Mouse (Mus musculus): ENCODE measurements around the gene Hmox1.

Hmox1 gene

DNA sequence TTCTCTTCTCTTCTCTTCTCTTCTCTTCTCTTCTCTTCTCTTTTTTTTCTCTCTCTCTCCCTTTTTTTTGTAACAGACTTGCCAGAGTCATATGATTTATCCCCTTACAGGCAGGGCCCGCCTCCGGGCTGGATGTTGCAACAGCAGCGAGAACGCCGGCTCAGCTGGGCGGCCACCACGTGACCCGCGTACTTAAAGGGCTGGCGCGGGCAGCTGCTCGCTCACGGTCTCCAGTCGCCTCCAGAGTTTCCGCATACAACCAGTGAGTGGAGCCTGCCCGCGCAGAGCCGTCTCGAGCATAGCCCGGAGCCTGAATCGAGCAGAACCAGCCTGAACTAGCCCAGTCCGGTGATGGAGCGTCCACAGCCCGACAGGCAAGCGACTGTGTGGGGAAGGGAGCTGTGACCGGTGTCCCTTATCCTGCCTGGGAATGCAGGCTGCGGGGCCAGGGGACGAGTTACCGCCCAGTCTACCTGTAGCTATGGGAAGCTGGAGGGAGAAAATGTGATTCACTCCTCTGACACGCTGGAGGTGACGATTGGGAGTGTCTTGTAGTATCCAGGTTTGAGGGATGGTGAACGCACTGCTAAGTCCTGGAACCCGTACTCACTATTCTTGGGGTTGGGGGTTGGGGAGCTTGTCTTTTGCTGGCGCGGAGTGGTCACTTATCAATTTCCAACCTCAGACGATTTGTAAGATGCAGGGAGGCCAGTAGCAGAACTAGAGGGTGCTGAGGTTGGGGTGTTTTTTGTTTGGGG is at the start of gene Hmox1:
TSS of gene Hmox1 (plus strand) at position 223 of the 758 bp plus-strand sequence.
- peak; percentile 93 for DNase-seq (ENCODE audit: low spot score)

GRCm38 (mm10) chr8:75046303-75046702 is 47.1 kb upstream of the Hmox1 start:
- no peak for DNase-seq (ENCODE audit: low spot score)

DNA sequence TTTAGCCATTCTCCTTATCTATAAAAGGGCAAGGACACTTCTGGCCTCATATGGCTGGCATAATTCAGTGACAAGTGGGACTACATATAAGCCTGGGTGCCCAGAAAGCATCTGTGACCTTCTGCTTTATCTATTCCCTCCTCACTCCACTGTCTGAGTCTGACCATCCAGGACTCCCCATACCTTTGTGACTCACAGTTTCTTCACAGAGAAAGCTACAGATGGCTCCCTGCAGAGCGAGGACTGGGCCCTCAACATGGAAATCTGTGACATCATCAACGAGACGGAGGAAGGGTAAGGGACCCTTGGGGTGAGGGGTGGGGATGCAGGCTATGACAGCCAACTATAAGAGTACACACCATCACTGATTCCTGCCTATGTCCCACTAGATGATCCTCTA is 45.6 kb upstream of the Hmox1 start:
- no peak for DNase-seq (ENCODE audit: low spot score)

GRCm38 (mm10) chr8:75053342-75053741 is 40.1 kb upstream of the Hmox1 start:
- DNase-seq (ENCODE audit: low spot score), result no peak

- DNase-seq (ENCODE audit: low spot score), result no peak
Measured at GRCm38 (mm10) chr8:75055673-75056072, 37.7 kb upstream of the Hmox1 start.

- DNase-seq (ENCODE audit: low spot score), result no peak
Measured at GRCm38 (mm10) chr8:75060022-75060421, 33.4 kb upstream of the Hmox1 start.

DNA sequence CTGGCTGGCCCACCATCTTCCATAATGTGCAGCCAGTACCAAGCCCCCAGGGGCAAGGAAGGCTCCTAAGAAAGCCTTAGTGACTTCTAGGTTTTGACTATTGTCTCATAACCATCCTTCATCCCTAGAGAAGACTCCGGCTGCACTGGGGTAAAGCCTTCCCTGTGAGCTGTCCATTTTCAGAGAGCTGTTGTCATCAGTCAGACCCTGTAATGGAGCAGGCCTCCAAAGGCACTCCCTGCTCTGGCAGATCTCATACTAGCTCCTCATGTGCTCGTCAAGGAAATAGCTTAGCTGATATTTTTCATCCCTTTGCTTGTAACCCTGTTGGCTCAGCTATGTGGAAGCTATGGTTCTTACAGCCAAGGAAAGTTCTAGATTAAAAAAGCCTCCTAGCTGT is 32.6 kb upstream of the Hmox1 start:
- DNase-seq (ENCODE audit: low spot score), result no peak

- DNase-seq (ENCODE audit: low spot score), result no peak
Measured at GRCm38 (mm10) chr8:75063290-75063689, 30.1 kb upstream of the Hmox1 start.

DNA sequence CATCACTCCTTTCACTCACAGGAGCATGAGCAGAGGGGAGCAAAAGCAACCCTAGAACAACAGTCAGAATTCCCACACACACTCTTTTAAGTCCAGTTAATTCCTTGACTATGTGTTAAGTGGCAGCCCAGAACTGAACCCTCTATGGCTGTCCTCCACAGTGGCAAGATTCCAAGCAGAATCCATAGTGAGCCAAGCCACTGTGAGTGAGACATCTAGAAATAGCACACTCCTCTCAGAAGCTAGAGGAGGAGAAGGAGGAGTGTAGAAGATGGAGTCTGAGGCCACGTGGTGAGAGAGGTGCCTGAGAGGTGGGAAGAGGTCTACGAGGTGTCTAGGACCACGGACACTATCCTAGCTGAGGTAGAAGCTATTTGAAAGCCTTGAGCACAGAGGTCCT is 28.6 kb upstream of the Hmox1 start:
- DNase-seq (ENCODE audit: low spot score), result no peak

- no peak for DNase-seq (ENCODE audit: low spot score)
Measured at GRCm38 (mm10) chr8:75067287-75067686, 26.1 kb upstream of the Hmox1 start.

- no peak for DNase-seq (ENCODE audit: low spot score)
Measured at GRCm38 (mm10) chr8:75070297-75070696, 23.1 kb upstream of the Hmox1 start.

DNA sequence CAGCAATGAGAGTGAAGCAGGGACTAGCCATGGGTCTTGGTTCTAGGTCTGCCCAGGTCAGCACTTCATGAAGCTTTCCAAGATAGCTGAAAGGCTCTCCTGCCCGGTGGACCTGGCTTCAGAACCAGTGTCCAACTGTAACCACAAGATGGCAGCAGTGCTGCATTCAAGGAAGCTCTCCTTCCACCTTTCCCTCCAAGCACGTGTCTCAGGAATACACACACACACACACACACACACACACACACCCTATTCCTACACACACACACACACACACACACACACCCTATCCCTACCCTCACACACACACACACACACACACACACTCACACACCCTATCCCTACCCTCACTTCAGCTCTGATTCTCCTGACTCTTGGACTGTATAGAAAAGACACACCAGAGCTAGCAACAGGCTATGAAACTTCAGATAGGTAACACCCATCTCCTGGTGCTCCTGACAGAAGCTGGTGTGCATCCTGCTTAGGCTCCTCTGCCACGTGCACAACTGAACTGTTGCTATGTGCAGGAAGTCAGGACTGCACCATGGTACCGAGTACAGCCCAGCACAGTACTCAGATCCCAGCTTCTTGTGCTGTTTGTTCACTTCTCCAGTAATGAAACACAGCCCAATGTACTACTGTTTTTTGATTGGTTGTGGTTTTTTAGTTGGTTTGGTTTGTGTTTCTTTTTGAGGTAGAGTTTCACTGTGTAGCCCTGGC is 21.6 kb upstream of the Hmox1 start:
- peak; percentile 88 for DNase-seq (ENCODE audit: low spot score)

GRCm38 (mm10) chr8:75074876-75075275 is 18.5 kb upstream of the Hmox1 start:
- no peak for DNase-seq (ENCODE audit: low spot score)

DNA sequence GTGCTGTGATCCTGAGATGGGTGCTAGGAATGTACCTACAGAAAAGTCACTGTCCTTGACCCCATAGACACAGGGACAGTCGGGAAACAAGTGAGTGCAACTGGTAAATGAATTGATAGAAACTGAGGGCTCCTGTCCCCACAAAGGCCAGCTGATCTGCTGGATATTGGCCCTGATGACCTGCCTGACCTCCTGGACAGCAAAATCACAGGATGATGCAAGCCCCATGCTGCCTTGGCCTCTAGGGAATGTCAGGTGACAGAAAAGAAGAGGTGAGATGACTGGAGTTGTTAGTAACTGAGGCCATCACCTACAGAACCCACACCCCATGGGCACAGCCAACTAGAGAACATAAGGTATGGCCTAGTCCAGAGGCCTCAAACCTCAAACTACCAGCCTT is 15.2 kb upstream of the Hmox1 start:
- no peak for DNase-seq (ENCODE audit: low spot score)

- no peak for DNase-seq (ENCODE audit: low spot score)
Measured at GRCm38 (mm10) chr8:75078851-75079250, 14.6 kb upstream of the Hmox1 start.

DNA sequence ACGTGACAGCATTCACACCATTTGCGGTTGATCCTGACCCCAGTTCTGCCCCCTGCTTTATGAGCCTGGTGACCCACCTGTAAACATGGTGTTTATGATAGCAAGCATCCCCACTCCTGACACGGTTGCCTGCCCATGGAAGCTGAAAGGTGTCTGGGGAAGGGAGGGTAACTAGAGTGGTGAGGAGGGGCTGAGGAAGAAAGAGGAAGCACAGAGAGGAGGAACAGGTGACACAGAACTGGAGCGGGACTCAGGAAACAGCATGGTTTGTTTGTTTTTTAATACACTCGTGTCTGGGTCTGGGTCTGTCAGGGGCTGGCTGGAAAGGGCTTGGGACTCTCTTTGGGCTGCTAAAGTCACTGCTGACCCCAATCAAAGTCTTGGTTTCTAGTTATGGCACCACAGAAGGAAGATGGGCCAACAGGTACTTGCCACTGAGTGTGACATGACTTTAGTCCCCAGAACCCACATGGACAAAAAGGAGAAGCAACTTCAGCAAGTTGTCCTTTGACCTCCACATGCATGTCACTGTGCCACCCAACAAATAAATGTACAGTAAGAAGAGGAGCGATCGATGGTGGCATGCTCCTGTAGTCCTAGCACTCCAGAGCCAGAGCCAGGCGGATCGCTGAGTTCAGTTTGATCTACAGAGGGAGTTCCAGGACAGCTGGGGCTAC is 11.9 kb upstream of the Hmox1 start:
- DNase-seq (ENCODE audit: low spot score), result no peak

DNA sequence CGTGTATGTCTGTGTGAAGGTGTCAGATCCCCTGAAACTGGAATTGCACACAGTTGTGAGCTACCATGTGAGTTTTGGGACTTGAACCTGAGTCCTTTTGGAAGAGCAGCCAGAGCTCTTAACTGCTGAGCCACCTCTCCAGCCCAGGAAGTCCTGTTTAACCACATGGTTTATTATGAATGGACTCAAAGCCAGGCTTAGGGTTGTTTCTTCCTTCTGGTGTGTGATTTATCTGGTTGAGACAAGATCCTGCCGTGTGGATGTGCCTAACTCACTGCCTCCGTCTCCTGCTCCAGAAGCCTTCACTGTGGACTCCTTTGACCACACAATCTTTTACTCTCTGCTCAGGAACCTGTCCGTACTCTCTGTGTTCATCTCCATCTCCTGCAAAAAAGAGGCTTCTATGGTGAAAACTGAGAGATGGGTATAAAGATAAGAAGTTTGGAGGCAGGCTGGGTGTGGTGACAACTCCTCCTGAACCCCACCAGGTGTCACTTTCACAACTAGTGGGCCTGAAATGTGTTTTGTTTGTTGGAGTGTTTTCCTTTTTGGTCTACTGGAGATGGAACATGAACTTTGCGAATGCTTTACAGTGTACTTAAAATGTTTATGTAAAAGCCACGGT is 11.1 kb upstream of the Hmox1 start:
- DNase-seq (ENCODE audit: low spot score), result no peak

GRCm38 (mm10) chr8:75083846-75084245 is 9.6 kb upstream of the Hmox1 start:
- peak; percentile 95 for DNase-seq (ENCODE audit: low spot score)

DNA sequence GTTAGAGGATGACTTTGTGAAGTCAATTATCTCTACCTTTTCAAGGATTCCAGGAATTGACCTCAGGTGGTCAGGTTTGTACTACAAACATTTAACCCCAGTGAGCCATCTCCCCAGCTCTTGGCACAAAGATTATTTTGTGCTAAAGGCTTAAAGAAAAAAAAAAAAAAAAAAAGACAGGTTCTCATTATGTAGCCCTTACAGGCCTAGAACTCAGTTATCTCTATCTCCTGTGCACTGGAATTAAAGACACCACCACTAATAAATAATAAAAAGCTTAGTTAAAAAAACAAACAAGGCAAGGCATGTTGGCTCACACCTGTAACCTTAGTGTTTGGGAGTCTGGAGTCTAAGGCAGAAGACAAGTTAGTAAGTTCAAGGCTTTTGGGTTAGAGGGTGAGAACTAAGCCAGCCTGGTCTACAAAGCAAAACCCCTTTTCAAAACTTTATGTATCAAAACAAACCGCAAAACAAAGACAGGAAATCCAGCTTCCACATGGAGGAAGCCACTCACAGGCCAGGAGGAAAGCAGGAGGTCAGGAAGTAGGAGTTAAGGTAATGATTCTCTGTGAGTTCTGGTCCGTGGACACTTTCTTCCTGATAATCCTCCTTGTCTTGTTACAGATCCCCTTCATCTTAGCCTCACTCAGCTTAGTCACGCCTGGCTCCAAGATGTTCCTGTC is 8.9 kb upstream of the Hmox1 start:
- DNase-seq (ENCODE audit: low spot score), result no peak

- DNase-seq (ENCODE audit: low spot score), result no peak
Measured at GRCm38 (mm10) chr8:75086002-75086401, 7.4 kb upstream of the Hmox1 start.

GRCm38 (mm10) chr8:75087127-75087526 is 6.3 kb upstream of the Hmox1 start:
- DNase-seq (ENCODE audit: low spot score), result no peak
